Mouse (Mus musculus): ENCODE measurements around the gene Cdk19.
"Not testable (repeated sequence)": the region's sequence is repeated elsewhere in the genome, so short reads cannot be mapped to it uniquely, and the experiment has no call there.

Gene Cdk19

DNA sequence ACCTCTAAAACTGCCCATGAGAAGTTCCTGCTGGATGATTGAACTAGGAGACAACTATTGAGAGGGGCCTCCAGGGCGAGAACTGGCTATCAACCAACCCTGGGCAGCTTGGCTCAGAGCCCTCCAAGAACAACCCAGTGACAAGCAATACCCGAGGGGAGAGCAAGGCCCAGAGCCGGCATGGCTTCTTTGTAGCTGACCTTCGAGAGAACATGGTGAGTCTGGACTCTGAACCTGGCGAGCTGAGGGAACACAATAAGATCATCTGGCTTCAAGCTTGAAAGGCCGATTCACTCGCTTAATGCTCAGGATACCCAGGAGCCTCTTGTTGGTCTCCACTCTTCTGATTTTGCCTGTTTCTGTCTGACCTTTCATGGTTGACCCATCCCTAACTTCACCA lies 151.8 kb downstream of the Cdk19 start:
- no peak for DNase-seq

GRCm38 (mm10) chr10:40491748-40492147 lies 152.4 kb downstream of the Cdk19 start:
- DNase-seq = no peak

GRCm38 (mm10) chr10:40494181-40495162 lies 155.1 kb downstream of the Cdk19 start:
- no peak for DNase-seq

DNA sequence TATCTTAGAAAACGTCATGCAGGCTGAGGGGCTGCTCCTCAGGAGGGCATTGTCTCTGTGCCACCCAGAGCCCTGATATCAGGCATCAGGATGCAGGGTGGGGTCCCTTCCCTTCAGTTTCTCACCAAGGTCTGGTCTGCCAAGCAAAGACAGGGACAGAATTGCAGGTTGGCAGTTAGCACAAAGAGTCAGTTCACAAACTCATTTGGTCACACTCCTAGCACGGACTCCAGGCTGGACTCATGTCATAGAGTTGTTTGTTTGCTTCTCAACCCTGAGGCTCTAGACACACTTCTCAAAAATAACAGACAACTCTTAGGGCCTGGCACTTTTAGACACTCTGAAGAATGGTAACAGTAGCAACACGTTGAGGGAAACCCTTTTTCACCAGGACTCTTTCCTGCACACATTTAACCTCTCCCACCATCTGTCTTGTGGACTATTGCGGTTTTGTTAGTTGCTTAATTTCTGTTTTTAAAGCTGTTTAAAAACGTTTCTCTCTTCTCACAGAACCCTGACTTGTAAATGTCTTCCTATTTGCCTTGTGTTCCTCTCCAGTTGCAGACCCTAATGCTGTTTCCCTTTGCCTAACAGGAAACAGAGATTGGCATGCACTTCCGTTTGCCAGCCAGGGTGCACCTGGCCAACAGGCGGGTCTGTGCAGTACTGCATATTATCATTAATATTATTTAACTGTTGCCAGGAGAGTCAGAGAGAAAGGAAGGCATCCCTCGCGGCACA lies 158.1 kb downstream of the Cdk19 start:
- peak; percentile 14 to 20 for DNase-seq

GRCm38 (mm10) chr10:40498426-40498825 lies 159.1 kb downstream of the Cdk19 start:
- DNase-seq = no peak

- peak in 1 of 2 experiments; percentile 14 for DNase-seq
Observed at GRCm38 (mm10) chr10:40499314-40500252, 160.2 kb downstream of the Cdk19 start.

DNA sequence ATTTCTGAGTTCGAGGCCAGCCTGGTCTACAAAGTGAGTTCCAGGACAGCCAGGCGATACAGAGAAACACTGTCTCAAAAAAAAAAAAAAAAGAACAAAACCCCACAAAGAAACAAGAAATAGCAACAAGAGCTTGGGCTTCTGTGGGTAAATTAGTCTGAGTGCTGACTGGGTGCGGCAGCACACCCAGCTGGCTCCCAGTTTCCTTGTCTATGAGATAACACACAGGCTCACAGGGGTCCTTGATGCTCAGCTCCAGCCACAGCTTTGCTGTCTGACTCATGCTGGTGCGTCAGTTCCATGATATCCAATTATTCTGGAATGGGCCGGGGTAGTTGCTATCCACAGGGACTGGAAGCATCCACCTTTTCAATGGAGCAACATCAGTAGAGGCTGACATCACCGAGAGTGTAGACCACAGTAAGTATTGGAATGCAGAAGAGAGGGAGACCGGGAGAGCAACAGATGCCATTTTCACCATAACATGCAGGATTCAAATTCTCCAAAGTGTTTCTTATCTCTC lies 161.4 kb downstream of the Cdk19 start:
- DNase-seq = no peak

DNA sequence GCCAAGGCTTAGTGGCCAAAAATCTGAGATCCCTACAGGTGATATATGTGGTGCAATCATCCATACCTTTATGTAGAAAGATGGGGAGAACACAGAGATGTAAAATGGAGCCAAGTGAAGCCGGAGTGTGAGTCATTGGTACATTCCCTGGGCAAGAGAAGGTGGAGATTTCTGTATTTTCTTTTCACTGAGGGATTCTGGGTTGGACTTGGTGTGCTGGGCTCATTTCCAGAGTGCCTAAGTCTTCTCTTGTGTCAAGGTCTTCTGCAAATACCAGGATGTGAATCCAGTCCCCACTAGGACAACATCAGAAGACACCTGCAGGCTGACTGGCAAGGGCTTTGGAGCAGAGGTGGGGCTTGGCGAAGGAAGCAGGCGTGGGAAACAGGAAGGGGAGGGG lies 163.4 kb downstream of the Cdk19 start:
- DNase-seq = no peak

DNA sequence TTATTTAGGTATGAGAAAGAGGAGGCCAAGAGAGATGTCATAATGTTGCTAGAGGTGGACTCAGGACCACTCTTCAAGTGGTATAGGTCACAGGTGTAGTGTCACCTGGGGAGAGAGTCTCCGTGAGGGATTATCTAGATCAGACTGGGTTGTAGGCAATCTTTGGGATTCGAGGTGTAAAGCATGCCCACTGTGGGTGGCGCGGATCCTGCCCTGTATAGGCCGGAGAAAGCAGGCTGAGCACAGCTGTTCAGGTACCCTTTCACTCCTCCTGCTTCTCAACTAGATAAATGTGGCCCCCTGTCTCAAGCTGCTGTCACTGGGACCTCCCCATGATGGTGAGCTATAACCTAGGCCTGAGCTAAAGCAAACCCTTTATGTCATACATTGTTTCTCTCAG lies 171.0 kb downstream of the Cdk19 start:
- DNase-seq = no peak

GRCm38 (mm10) chr10:40511221-40511677 lies 171.9 kb downstream of the Cdk19 start:
- DNase-seq = no peak

DNA sequence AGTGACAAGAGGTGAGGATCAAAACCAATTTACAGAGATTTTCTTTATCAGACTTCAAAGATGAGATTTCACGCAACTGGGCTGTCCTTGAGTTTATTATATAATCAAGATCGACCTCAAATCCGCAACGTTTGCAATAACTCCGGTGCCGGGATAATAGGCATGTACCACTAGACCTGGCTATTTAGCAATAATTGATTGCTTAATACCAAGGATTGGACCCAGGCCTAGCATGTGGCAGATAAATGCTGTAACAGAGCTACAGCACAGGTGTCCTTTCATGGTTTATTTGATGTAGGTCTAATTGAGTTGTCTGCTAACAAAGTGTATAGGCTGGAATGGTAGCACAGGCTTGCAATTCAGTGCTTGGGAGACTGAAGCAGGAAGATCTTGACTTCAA lies 172.8 kb downstream of the Cdk19 start:
- no peak for DNase-seq

GRCm38 (mm10) chr10:40512996-40513395 lies 173.6 kb downstream of the Cdk19 start:
- DNase-seq = not testable (repeated sequence)

- peak; percentile 58 to 63 for DNase-seq
Observed at GRCm38 (mm10) chr10:40515225-40515681, 175.9 kb downstream of the Cdk19 start.

GRCm38 (mm10) chr10:40516421-40516820 lies 177.1 kb downstream of the Cdk19 start:
- DNase-seq = no peak

DNA sequence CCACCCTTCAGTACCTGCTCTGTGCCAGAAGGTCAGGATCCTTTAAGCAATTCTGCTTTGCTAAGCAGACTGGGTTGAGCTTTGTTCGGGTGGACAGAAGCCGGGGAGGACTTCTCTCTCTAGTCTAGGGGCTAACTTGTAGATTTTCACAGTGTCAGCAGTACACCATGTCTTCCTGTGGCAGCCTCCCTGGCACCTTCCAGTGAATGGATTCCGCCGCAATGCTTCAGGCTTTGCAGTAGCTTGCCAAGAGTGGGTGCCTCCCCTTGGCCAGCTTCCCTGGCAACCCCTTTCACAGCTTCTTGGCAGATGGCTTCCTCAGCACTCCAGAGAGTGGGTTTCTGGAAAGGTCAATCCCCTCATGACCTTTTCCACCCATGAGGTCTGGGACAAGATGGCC lies 180.2 kb downstream of the Cdk19 start:
- no peak for DNase-seq

DNA sequence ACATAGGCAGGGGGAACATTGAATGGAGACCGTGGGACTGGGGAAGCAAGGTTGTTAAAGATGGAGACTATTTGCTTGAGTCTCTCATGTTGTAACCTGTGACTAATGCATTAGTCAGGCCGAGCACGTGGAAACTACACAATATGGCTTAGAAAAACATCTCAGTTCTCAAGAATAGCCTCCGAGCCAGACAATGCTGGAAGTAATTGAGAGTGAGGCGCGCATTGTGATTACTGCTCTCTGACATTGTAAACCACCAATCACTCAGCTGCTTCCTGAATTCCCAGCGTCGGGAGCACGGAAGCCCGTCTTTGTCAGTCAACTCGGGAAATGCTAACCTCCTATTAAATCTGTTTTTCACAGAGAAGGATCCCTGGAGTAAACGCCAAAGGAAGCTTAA lies 182.2 kb downstream of the Cdk19 start:
- no peak for DNase-seq

DNA sequence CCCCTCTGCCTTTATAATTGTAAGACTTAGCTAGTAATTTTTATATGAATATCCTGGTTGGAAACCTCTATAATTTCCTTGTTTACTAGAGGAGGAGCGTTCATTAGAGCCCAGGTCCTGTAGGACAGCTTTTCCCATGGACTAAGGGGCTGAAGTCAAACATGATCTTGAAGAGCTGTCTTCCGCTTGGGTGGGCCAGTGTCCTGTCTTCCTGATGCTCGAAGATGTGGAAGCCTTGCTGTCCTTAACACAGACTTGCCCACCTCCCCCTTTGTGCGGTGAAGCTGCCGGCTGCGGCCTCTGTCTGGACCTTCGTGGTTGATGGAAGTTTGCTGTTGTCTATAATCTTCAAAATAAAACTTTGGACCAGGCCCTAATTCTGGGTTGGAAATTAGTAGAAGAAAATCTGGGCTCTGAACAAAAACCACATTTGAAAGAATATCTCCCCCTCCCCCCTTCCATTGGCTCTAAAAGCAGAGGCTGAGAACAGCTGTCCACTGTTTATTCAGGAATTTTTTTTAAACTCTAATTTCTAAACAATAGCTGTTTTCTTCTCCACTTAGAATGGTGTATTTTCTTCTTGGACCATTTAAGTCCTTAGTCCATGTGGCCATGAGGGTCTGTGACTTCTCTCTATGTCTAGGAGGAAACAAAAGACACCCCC lies 184.1 kb downstream of the Cdk19 start:
- DNase-seq = no peak

DNA sequence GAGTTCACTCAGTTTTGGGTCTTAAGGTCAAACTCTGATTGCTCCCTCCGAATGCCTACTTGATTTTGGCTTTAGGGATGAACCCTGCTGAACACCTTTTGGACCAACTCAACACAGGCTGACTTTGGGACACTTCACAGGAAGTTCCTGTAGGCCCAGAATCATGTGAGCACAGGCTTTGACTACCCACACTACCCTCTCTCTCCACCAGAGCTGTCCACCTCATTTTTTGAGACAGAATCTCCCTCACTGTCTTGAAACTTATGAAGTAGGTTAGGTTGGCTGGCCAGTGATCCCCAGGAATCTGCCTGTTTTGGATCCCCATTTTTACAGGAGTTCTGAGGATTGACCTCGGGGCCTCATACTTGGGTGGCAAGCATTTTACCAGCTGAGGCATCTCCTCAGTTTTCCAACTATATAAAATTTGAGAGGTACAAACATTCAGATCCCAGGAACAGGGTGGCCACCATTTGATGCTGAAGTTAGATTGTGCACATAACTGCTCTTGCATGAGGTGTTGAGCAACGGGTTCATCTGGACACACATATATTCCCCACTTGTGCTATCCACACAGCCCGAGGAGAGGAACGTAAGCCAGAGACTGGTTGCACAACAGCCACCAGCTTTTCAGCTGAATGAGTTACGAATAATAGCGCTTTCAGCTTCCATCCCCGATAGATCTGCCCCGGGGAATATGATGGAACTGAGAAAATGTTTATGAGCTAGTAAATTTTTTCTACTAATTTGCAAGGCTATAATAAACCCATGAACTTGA lies 184.9 kb downstream of the Cdk19 start:
- DNase-seq = peak in 1 of 2 experiments; percentile 21

- DNase-seq = peak; percentile 76 to 82
Observed at GRCm38 (mm10) chr10:40524991-40525390, 185.6 kb downstream of the Cdk19 start.

DNA sequence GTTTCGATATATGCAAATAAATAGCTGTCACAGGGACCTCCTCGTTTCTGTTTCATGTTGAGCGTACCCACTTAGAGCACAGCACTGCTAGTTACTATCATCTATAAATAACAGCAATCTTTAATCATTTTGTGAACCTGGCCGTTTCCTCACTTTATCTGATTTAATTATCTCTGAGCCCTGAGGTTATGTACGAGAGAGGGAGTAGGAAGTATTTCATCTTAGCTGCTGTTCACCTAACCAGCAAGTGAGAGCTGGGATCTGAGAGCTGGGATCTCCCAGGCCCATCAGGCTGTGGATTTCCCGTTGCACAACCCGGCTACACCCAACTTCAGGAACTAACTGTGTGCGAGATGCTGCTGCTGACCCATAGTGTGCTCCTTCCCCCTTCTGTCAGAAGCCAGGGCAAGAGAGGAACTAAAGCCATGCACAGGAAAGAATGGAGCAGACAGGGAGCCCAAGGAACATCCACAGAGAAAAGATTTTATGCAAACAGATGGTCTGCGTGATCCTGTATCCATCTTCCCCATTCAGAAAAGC lies 186.3 kb downstream of the Cdk19 start:
- no peak for DNase-seq

All from B cell, adult 2 months (primary cell).